Comparison of ENCODE assay signal across 8 mouse cellular contexts in genomic region chr2:60382346-60382745, GRCm38 (mm10). TPM values are rescaled to one million over a fixed set of nuclear protein-coding genes. Genes with fewer than 3 reads are reported as not detected.
DNase-seq lines count a peak whose midpoint lies in the region; ATAC-seq and TF ChIP-seq lines count a peak whose summit lies in the region.

No protein-coding gene starts in this region.

- WGBS in heart, postnatal 0 days = 79% methylated on average over 3 of the region's 3 CpGs
- 85% methylated on average over 3 of the region's 3 CpGs for WGBS in hindbrain, postnatal 0 days
- 84% methylated on average over 3 of the region's 3 CpGs for WGBS in midbrain, embryonic 16.5 days

- peak overlapping the region; percentile 85 for H3K4me2 ChIP-seq in heart, postnatal 0 days (ENCODE audit: low read depth, low read length)
- H3K4me2 ChIP-seq in hindbrain, postnatal 0 days (ENCODE audit: low read depth, low read length) = peak overlapping the region; percentile 83
- H3K4me2 ChIP-seq in midbrain, embryonic 16.5 days (ENCODE audit: low read length) = peak overlapping the region; percentile 96

- H3K36me3 ChIP-seq in heart, postnatal 0 days (replicated peaks; ENCODE audit: control insufficient read depth, insufficient read depth, low read length) = no peaks in the 10 kb centered on the region
- H3K36me3 ChIP-seq in hindbrain, postnatal 0 days (ENCODE audit: insufficient read depth, low read length) = no peaks in the 10 kb centered on the region
- H3K36me3 ChIP-seq in midbrain, embryonic 16.5 days (ENCODE audit: control insufficient read depth, insufficient read depth, low read length) = no peaks in the 10 kb centered on the region

- H3K9ac ChIP-seq in heart, postnatal 0 days (replicated peaks; ENCODE audit: low read depth, low read length) = peak overlapping the region; percentile 32; the same call in 1 of the 2 replicates
- H3K9ac ChIP-seq in hindbrain, postnatal 0 days (replicated peaks; ENCODE audit: low read length) = no peak overlapping the region
- no peak overlapping the region for H3K9ac ChIP-seq in midbrain, embryonic 16.5 days (ENCODE audit: low read depth, low read length)

- H3K4me1 ChIP-seq in heart, postnatal 0 days (ENCODE audit: control insufficient read depth, insufficient read depth) = peaks cover 20% of the 10 kb centered on the region
- H3K4me1 ChIP-seq in hindbrain, postnatal 0 days (ENCODE audit: insufficient read depth, low read length) = no peaks in the 10 kb centered on the region
- no peaks in the 10 kb centered on the region for H3K4me1 ChIP-seq in midbrain, embryonic 16.5 days (ENCODE audit: control insufficient read depth, insufficient read depth, low read length)

- no peak for TF ChIP-seq EP300 in heart, postnatal 0 days (IDR thresholded peaks at IDR 0.05; ENCODE audit: low read depth)

- TF ChIP-seq CTCF in heart, postnatal 0 days (IDR thresholded peaks at IDR 0.05; ENCODE audit: low read depth) = no peak
- no peak for TF ChIP-seq CTCF in hindbrain, postnatal 0 days (IDR thresholded peaks at IDR 0.05; ENCODE audit: low read depth)

- DNase-seq in heart, postnatal 0 days (ENCODE audit: low spot score) = no peak
- DNase-seq in heart, adult 18-20 months = no peak
- peak; percentile 0 for DNase-seq in Muller cell, postnatal 12 days (ENCODE audit: inconsistent ontology term)
- no peak for DNase-seq in hindbrain, postnatal 0 days (ENCODE audit: low spot score)
- no peak for DNase-seq in yolk sac, embryonic 10.5 days (ENCODE audit: low spot score)
- DNase-seq in frontal cortex, postnatal 36 days (ENCODE audit: low spot score in 2 of 2) = no peak
- no peak for DNase-seq in urinary bladder, postnatal 10 days (ENCODE audit: low spot score)

- no peaks in the 10 kb centered on the region for H3K27me3 ChIP-seq in heart, postnatal 0 days (ENCODE audit: control insufficient read depth, insufficient read depth, low read length)
- H3K27me3 ChIP-seq in hindbrain, postnatal 0 days (ENCODE audit: insufficient read depth, low read length) = no peaks in the 10 kb centered on the region
- H3K27me3 ChIP-seq in midbrain, embryonic 16.5 days (ENCODE audit: control insufficient read depth, insufficient read depth, low read depth, low read length) = peaks cover 6% of the 10 kb centered on the region

- H3K27ac ChIP-seq in heart, postnatal 0 days (ENCODE audit: low read depth) = no peak overlapping the region
- no peak overlapping the region for H3K27ac ChIP-seq in hindbrain, postnatal 0 days
- H3K27ac ChIP-seq in midbrain, embryonic 16.5 days (ENCODE audit: low read length) = no peak overlapping the region

- peak overlapping the region; percentile 53 for H3K4me3 ChIP-seq in heart, postnatal 0 days (ENCODE audit: low read depth, low read length)
- no peak overlapping the region; the same call in 1 of the 2 replicates for H3K4me3 ChIP-seq in hindbrain, postnatal 0 days (ENCODE audit: low read length)
- no peak overlapping the region; the same call in 1 of the 2 replicates for H3K4me3 ChIP-seq in midbrain, embryonic 16.5 days (ENCODE audit: low read depth, low read length)

- H3K9me3 ChIP-seq in heart, postnatal 0 days (replicated peaks; ENCODE audit: control insufficient read depth, low read length) = no peaks in the 10 kb centered on the region
- H3K9me3 ChIP-seq in hindbrain, postnatal 0 days (ENCODE audit: low read length) = no peaks in the 10 kb centered on the region
- H3K9me3 ChIP-seq in midbrain, embryonic 16.5 days (replicated peaks; ENCODE audit: control insufficient read depth, low read length, poor library complexity, severe bottlenecking) = no peaks in the 10 kb centered on the region

- no peak for ATAC-seq in heart, postnatal 0 days (ENCODE audit: insufficient read depth, low read depth)
- no peak for ATAC-seq in hindbrain, postnatal 0 days
- no peak for ATAC-seq in midbrain, embryonic 16.5 days

RNA-seq across cellular contexts. Expression of gene Ly75, which starts 0.8 kb away (rescaled TPM):
- 0.34 and 2.2 TPM in 2 replicates for total RNA-seq in heart, postnatal 0 days (2014; rRNA removed; ENCODE audit: low replicate concordance)
- 0.62 and 0.64 TPM in 2 replicates for polyA plus RNA-seq in heart, postnatal 0 days (2015; fragmentation: Nextera tagmentation; extraction: Ambion mirVana)
- total RNA-seq in heart, adult 18-20 months (2021) = 1 to 10 TPM; 1.1 to 1.6 TPM
- 2.5 and 2.6 TPM in 2 replicates for total RNA-seq in hindbrain, postnatal 0 days (2014; rRNA removed)
- polyA plus RNA-seq in hindbrain, postnatal 0 days (2015; fragmentation: Nextera tagmentation; extraction: Ambion mirVana) = 1.8 and 2.0 TPM in 2 replicates
- 1.6 TPM in 2 replicates for polyA plus RNA-seq in midbrain, embryonic 16.5 days (2015; fragmentation: Nextera tagmentation; extraction: Ambion mirVana)
